ENCODE assay signal across 8 mouse cellular contexts in the genomic region with DNA sequence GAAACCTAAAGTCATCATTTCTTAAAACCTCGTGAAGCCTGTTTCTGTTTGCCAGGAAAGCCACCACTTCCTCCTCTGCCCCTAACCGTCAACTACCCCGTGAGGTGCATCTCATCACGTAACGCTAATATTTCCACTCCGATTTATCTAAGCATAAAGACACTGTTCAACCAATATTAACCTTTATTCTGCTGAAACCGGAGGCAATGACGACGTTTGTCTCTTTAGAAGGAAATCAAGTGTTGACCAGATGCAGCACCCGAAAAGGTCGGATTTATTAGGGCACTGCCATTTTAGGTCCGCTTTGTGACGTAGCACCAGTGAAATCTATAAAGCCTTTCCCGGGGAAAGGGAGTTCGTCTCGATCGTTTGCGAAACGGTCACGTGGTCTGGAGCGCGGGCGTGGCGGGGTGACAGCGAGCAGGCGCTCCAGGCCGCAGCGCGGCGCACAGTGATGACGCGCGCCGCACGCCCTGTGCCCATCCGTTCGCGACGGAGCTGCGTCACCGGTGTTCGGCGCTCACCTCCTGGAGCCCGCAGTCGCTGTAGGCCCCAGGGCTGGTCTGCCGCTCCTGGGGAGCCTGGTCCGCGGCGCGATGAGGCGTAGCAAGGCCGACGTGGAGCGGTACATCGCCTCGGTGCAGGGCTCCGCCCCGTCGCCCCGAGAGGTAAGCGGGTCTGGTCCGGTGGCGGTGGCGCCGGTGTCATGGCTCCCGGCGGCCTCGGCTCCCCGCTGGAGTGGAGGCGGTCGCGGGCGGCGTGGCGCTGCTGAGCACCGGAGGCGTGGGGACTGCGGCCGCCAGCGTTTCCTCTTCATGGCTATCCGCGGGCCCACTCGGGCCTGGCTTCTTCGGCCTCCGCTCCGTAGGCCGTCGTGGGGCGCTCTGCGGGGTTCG. TPM values are rescaled to one million over a fixed set of nuclear protein-coding genes. Genes with fewer than 3 reads are reported as not detected.
DNase-seq lines count a peak whose midpoint lies in the region; ATAC-seq lines count a peak whose summit lies in the region.

A gene (plus strand): TSS at position 537 of the 896 bp plus-strand sequence.

- H3K4me3 ChIP-seq in hindbrain, embryonic 15.5 days, result peak within 1 kb of the TSS; percentile 90

- peak within 1 kb of the TSS; percentile 73 for H3K4me2 ChIP-seq in hindbrain, embryonic 15.5 days

- H3K27ac ChIP-seq in hindbrain, embryonic 15.5 days (replicated peaks), result peak within 1 kb of the TSS; percentile 89

- no peaks in the 10 kb centered on the region for H3K27me3 ChIP-seq in hindbrain, embryonic 15.5 days

- peak; percentile 97 for ATAC-seq in hindbrain, embryonic 15.5 days (ENCODE audit: low FRiP score, low read depth)

- peaks cover 14% of the 10 kb centered on the region for H3K4me1 ChIP-seq in hindbrain, embryonic 15.5 days (replicated peaks)

- H3K9me3 ChIP-seq in hindbrain, embryonic 15.5 days, result no peaks in the 10 kb centered on the region

- peak; percentile 99 for DNase-seq in T-cell, adult 2 months (ENCODE audit: low spot score)
- peak; percentile 98 to 99 for DNase-seq in cerebellum, postnatal 36 days
- DNase-seq in frontal cortex, postnatal 36 days (ENCODE audit: low spot score in 2 of 2), result peak; percentile 98 to 99
- DNase-seq in left cerebral cortex, adult 11 months (ENCODE audit: low spot score), result peak; percentile 97
- peak; percentile 98 to 100 for DNase-seq in lung, postnatal 4 days
- peak; percentile 95 for DNase-seq in retina, postnatal 7 days (ENCODE audit: low read depth, low spot score)
- peak; percentile 98 for DNase-seq in urinary bladder, adult 2 months (ENCODE audit: low spot score)

- H3K36me3 ChIP-seq in hindbrain, embryonic 15.5 days, result no peaks in the 10 kb centered on the region

- under 1% methylated on average over 72 of the region's 91 CpGs for WGBS in hindbrain, embryonic 15.5 days

- H3K9ac ChIP-seq in hindbrain, embryonic 15.5 days, result peak within 1 kb of the TSS; percentile 95

RNA-seq across cellular contexts. Expression of the gene that starts here (rescaled TPM):
- polyA plus RNA-seq in hindbrain, embryonic 15.5 days (2015; fragmentation: Nextera tagmentation; extraction: Ambion mirVana), result 13.5 and 14.6 TPM in 2 replicates
- 13.6 and 17.8 TPM in 2 replicates for polyA plus RNA-seq in urinary bladder, adult 2 months (2012; rRNA removed)

Comparison
In these comparisons a context has a peak if more than half of its experiments do, and no peak if none do; other contexts are left out.
1. Peak in every context shown above with its lines: DNase-seq, ATAC-seq, H3K4me3 ChIP-seq and H3K27ac ChIP-seq.